Mouse (Mus musculus) limb, embryonic 11.5 days (tissue): Measurements from ENCODE around the gene Rdh19. TPM values are rescaled to one million over a fixed set of nuclear protein-coding genes. Genes with fewer than 3 reads are reported as not detected.
"Not testable (repeated sequence)": the region's sequence is repeated elsewhere in the genome, so short reads cannot be mapped to it uniquely, and the experiment has no call there.

Experiments
- ATAC-seq: fragments of 200-750 bp; cut with Nextera tagmentation; 2 replicates; pipeline ENCODE4 v1.8.0; 2017; ENCODE audit warnings: low read depth; ENCODE audit not compliant: insufficient number of reproducible peaks, low FRiP score, low TSS enrichment
- DNase-seq: peaks from one replicate; pipeline ENCODE4 v3.0.0-alpha.2; 2015; ENCODE audit warnings: low spot score
- H3K27ac ChIP-seq: fragments of 300-500 bp; sonication (generic); replicated peaks from 2 replicates; pipeline ENCODE4 v1.5.1; 2014; ENCODE audit warnings: low read depth, mild to moderate bottlenecking, low read length
- H3K27me3 ChIP-seq: fragments of 300-500 bp; sonication (generic); 2 replicates; pipeline ENCODE4 v1.6.1; 2014; ENCODE audit warnings: mild to moderate bottlenecking, low read length, mixed read lengths; ENCODE audit not compliant: control insufficient read depth, insufficient read depth
- H3K36me3 ChIP-seq: fragments of 300-500 bp; sonication (generic); 2 replicates; pipeline ENCODE4 v1.6.1; 2014; ENCODE audit warnings: mild to moderate bottlenecking, low read length, moderate library complexity, mixed read lengths; ENCODE audit not compliant: control insufficient read depth, insufficient read depth
- H3K4me1 ChIP-seq: fragments of 300-500 bp; sonication (generic); 2 replicates; pipeline ENCODE4 v1.6.1; 2014; ENCODE audit warnings: low read length, mixed read lengths; ENCODE audit not compliant: control insufficient read depth, insufficient read depth
- H3K4me2 ChIP-seq: fragments of 300-500 bp; sonication (generic); 2 replicates; pipeline ENCODE4 v1.6.1; 2014; ENCODE audit warnings: low read depth, mild to moderate bottlenecking, moderate library complexity; ENCODE audit not compliant: severe bottlenecking
- H3K4me3 ChIP-seq: fragments of 300-500 bp; sonication (generic); 2 replicates; pipeline ENCODE4 v1.5.1; 2014; ENCODE audit warnings: low read depth, low read length
- H3K9ac ChIP-seq: fragments of 300-500 bp; sonication (generic); 2 replicates; pipeline ENCODE4 v1.6.1; 2014; ENCODE audit warnings: mild to moderate bottlenecking, low read length
- H3K9me3 ChIP-seq: fragments of 300-500 bp; sonication (generic); 2 replicates; pipeline ENCODE4 v1.6.1; 2016; ENCODE audit warnings: low read length; ENCODE audit not compliant: control insufficient read depth
- WGBS: fragments of 180-500 bp; shearing (Covaris S2); extraction: QIAGEN DNeasy Blood & Tissue Kit; methylation state at CpG from one replicate; pipeline ENCODE4 v1.1.7; 2014; 5-methylcytosine and 5-hydroxymethylcytosine counted together
- polyA plus RNA-seq: library from polyadenylated mRNA; unstranded; fragments of >200 nt; fragmentation: Nextera tagmentation; extraction: Ambion mirVana; gene quantifications from 2 replicates; pipeline ENCODE4 v1.2.1, GENCODE M21; 2014

The Rdh19 gene
- polyA plus RNA-seq: not detected in 2 replicates

DNA sequence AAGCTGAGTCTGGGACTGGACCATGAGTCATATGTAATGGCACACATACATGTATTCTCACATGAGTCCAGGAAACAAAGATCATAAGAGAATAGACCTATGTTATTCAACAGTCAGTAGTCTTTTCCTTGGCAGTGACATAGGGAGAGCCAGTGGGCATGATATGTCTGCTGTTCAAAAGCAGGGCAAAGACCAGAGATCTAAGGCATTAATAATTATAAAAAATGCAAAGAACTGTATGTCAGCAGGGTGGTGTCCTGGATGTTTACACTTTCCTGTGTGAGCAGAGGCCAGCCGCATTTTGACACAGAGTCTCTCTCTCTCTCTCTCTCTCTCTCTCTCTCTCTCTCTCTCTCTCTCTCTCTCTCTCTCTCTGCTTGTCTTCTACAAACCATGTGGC lies at the start of gene Rdh19:
Rdh19 (plus strand) TSS at position 301 of the 400 bp plus-strand sequence.
- Histone ChIP-seq H3K4me3 (no peak within 1 kb of the TSS), H3K4me2 (no peak within 1 kb of the TSS), H3K27ac (no peak within 1 kb of the TSS), H3K9ac (no peak within 1 kb of the TSS), H3K4me1 (no peaks in the 10 kb centered on the region), H3K36me3 (no peaks in the 10 kb centered on the region), H3K9me3 (no peaks in the 10 kb centered on the region), H3K27me3 (no peaks in the 10 kb centered on the region)
- DNase-seq: no peak
- ATAC-seq: no peak
- 87% methylated on average over 1 of the region's 1 CpGs for WGBS

DNA sequence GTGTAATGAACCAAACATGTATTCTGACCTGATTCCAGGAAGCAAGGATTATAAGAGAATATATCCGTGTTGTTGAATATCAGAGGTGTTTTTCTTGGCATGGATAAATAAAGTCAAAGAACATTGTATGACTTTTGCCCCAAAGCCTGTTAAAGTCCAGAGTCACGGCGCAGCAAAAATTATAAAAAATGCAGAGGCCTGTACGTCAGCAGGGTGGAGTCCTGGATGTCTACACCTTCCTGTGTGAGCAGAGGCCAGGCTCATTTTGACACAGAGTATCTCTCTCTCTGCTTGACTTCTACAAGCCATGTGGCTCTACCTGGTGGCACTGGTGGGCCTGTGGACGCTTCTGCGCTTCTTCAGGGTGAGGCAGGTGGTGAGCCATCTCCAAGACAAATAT lies 48.8 kb upstream of the Rdh19 start, which contains the start of gene Rdh16:
Rdh16 (plus strand) TSS at position 262 of the 400 bp plus-strand sequence.
- H3K4me2 ChIP-seq: no peak within 1 kb of the TSS
- no peaks in the 10 kb centered on the region for H3K36me3 ChIP-seq
- H3K9me3 ChIP-seq: no peaks in the 10 kb centered on the region
- no peaks in the 10 kb centered on the region for H3K27me3 ChIP-seq
- H3K9ac ChIP-seq: no peak within 1 kb of the TSS
- no peak within 1 kb of the TSS for H3K27ac ChIP-seq
- WGBS: 88% methylated on average over 6 of the region's 6 CpGs
- H3K4me1 ChIP-seq: no peaks in the 10 kb centered on the region
- no peak within 1 kb of the TSS for H3K4me3 ChIP-seq
- ATAC-seq (no peak), DNase-seq (no peak)

DNA sequence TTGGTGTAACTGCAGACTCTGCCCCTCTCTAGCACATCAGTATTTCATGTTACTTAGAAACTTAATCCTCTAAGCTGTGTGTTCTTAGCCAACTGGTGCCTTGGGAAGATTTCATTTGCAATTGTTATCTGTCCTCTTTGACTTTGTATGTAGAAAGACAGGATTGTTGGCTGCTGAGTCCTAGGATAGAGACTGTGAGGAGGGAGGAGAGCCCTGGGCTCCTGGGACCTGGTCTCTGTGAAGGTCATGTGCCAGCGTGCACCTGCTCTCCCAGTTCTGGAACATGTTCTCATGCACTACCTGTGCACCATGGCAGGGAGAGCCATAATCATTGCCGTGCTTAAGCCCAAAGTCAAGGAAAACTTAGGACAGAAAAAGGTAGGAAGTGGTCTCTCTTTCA lies 48.1 kb upstream of the Rdh19 start:
- Histone ChIP-seq H3K4me1 (no peaks in the 10 kb centered on the region), H3K9me3 (no peaks in the 10 kb centered on the region), H3K9ac (no peak overlapping the region), H3K36me3 (no peaks in the 10 kb centered on the region), H3K4me3 (no peak overlapping the region), H3K27me3 (no peaks in the 10 kb centered on the region), H3K27ac (no peak overlapping the region), H3K4me2 (no peak overlapping the region)
- no peak for ATAC-seq
- DNase-seq: no peak
- WGBS: 90% methylated on average over 2 of the region's 2 CpGs

DNA sequence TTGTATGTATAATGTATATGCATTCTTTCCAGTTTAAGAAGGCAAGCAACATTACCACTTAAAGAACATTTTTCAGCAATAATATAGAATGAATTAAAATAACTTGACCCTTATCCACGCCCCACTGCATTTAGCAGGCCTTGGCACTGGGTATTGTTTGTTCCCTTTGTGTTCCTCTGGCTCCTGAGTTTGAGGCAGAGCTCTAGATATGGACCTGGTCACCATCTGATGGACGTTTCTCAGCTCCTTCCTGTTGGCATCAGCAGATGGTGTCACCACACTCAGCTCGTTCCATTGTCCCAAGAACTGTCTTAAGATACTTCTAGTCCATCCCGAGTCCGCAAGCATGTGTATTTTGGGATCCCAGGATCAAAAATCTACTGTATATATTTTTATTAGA lies 47.5 kb upstream of the Rdh19 start:
- no peak for ATAC-seq
- no peak for DNase-seq
- no peak overlapping the region for H3K4me2 ChIP-seq
- H3K27ac ChIP-seq: no peak overlapping the region
- H3K4me1 ChIP-seq: no peaks in the 10 kb centered on the region
- no peak overlapping the region for H3K9ac ChIP-seq
- H3K36me3 ChIP-seq: no peaks in the 10 kb centered on the region
- WGBS: 78% methylated on average over 5 of the region's 5 CpGs
- H3K27me3 ChIP-seq: no peaks in the 10 kb centered on the region
- no peak overlapping the region for H3K4me3 ChIP-seq
- no peaks in the 10 kb centered on the region for H3K9me3 ChIP-seq

DNA sequence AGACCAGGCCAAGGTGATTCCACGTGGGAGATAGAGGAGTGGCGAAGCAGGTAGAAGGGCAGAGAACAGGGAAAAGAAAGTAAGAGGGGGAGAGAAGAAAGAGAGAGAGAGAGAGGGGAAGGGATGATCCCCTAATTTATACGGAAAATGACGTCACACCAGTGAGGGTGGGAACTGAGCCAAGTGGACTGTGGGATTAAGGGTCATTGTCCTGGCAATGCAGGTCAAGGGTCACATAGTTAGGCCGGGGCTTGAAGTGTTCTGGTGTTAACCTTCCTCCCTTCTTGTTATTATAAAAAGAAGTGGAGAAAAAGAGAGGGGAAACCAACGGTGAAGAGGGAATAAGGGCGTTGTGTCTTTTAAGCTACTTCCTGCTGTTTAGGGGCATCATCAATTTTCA lies 45.3 kb upstream of the Rdh19 start:
- ATAC-seq: no peak

DNA sequence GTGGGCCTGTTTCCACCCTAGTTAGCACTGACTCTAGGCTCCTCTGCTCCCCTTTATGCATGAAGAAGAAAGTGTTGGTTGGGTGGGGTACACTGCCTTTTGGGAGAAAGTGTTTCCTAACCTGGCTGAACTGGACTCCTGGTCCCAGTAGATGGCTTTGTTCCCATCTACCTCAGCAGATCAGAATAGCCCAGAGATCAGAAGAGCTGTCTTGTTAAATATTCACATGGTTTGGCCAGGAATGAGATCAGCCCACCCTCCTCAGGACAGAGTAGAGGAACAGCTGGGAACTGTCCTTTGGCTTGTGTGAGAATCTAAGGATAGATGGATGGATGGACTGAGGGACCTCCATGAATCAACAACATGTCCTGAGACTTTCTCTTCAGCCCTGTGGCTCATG lies 33.8 kb upstream of the Rdh19 start:
- Histone ChIP-seq H3K27me3 (no peaks in the 10 kb centered on the region), H3K9me3 (no peaks in the 10 kb centered on the region; the same call in 1 of the 2 replicates), H3K9ac (no peak overlapping the region), H3K4me1 (no peaks in the 10 kb centered on the region), H3K36me3 (no peaks in the 10 kb centered on the region), H3K4me3 (no peak overlapping the region), H3K27ac (no peak overlapping the region), H3K4me2 (no peak overlapping the region)
- ATAC-seq: no peak
- DNase-seq: no peak

More for the DNA sequence above, 45.3 kb upstream of the Rdh19 start:
- no peak for DNase-seq
- no peaks in the 10 kb centered on the region for H3K36me3 ChIP-seq
- H3K27me3 ChIP-seq: no peaks in the 10 kb centered on the region
- no peak overlapping the region for H3K9ac ChIP-seq
- H3K27ac ChIP-seq: no peak overlapping the region
- 74% methylated on average over 7 of the region's 7 CpGs for WGBS
- H3K4me2 ChIP-seq: no peak overlapping the region
- H3K4me1 ChIP-seq: no peaks in the 10 kb centered on the region
- no peak overlapping the region for H3K4me3 ChIP-seq
- no peaks in the 10 kb centered on the region for H3K9me3 ChIP-seq

DNA sequence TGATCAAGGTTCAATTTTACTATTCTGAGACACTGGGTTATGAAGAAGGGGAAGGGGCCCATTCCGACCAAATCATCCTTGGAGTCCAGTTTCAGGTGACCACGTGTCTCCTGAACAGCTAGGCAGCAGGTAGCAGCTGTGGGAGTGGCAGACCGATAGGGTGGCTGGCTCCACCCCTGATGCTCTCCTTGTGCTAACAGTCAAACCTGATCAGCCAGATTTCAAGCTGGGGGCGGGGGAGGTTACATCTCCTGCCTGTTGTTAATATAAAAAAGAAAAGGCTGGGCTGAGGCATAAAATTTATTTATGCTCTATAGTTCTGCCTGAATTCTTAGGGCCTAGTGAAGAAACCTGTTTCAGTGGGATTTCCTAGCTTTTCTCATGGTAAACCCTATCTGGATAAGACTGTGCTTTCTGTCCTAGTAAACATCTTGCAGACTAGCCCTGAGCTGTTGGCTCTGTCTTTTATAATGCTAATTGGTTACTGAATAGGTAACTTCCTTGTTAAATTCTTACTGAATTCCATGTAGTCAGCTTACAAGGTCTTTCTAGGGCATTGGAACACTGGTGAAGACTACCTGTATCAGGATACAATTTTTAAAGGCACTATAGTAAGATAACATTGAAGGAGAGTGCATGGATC lies 32.3 kb upstream of the Rdh19 start:
- H3K27ac ChIP-seq, H3K4me3 ChIP-seq, DNase-seq, H3K4me1 ChIP-seq, H3K9me3 ChIP-seq, H3K27me3 ChIP-seq, H3K9ac ChIP-seq, H3K36me3 ChIP-seq, H3K4me2 ChIP-seq, ATAC-seq: not testable (repeated sequence)
- 75% methylated on average over 4 of the region's 4 CpGs for WGBS

DNA sequence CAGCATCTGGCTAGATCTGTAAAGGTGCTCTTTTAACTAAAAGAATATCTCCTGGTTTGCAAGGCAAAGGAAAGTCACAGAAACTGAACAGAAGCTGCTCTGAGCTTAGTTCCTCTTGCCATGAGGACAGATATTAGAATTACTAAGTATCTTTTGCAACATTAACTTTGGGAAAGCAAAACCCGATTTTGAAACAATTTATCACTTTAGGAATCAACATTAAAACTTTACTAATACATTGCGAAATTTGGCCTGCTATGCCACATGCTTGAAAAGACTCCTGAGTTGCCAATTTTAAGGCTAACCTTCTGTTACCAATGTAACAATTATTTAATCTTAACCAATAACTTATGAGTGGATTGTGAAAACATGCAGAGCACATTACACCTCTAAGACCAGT lies 27.9 kb upstream of the Rdh19 start:
- H3K4me1 ChIP-seq, H3K4me3 ChIP-seq, H3K36me3 ChIP-seq, H3K9me3 ChIP-seq, H3K4me2 ChIP-seq, DNase-seq, H3K27ac ChIP-seq, ATAC-seq, H3K9ac ChIP-seq, H3K27me3 ChIP-seq: not testable (repeated sequence)
- WGBS: 91% methylated on average over 2 of the region's 2 CpGs

DNA sequence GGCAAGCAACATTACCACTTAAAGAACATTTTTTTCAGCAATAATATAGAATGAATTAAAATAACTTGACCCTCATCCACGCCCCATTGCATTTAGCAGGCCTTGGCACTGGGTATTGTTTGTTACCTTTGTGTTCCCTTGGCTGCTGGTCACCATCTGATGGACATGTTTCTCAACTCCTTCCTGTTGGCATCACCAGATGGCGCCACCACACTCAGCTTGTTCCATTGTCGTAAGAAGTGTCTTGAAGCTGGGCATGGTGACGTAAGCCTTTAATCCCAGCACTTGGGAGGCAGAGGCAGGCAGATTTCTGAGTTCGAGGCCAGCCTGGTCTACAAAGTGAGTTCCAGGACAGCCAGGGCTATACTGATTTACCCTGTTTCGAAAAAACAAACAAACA lies 24.3 kb upstream of the Rdh19 start:
- H3K27me3 ChIP-seq: no peaks in the 10 kb centered on the region
- no peak for ATAC-seq
- H3K9ac ChIP-seq: no peak overlapping the region
- no peak overlapping the region for H3K4me3 ChIP-seq
- no peaks in the 10 kb centered on the region for H3K36me3 ChIP-seq
- H3K27ac ChIP-seq: no peak overlapping the region
- H3K4me2 ChIP-seq: no peak overlapping the region
- H3K4me1 ChIP-seq: no peaks in the 10 kb centered on the region
- no peaks in the 10 kb centered on the region for H3K9me3 ChIP-seq
- WGBS: 81% methylated on average over 6 of the region's 6 CpGs
- peak; percentile 29 for DNase-seq
